Mouse (Mus musculus) B cell, adult 62 days (primary cell): ENCODE measurements around the gene Dkkl1. TPM values are rescaled to one million over a fixed set of nuclear protein-coding genes. Genes with fewer than 3 reads are reported as not detected.

Experiments
- total RNA-seq: library from RNA; stranded (reverse); gene quantifications from 4 replicates; pipeline ENCODE4 v1.2.4, GENCODE M21; 2023

Dkkl1 gene
- total RNA-seq = 0.86 to 2.6 TPM (median 1.2 TPM) in 3 of 4 replicates, not detected in the other

DNA sequence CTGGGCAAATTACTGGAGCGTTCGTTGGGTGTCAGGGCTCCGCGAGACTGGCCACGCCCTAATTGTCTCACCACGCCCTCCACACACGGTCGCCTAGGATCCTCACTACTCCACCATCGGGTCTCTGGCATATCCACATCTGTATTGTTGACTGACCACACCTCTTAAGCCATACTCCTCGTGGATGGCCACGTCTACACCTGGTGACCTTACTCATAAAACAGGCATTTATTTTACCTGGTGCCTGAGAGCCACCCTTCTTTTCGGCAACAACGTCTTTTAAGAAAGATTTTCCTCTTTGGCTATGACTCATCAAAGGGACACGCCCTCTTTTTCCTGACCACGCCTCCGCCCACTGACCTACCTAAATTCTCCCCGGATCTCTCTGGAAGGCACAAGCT lies at the start of gene Dkkl1:
Gene Dkkl1 (minus strand): TSS at position 297 of the 401 bp plus-strand sequence.

GRCm38 (mm10) chr7:45240633-45241388 lies 28.9 kb upstream of the Dkkl1 start, which contains the start of gene Slc6a16:
Gene Slc6a16, plus strand, starts transcription at chr7:45241085.

DNA sequence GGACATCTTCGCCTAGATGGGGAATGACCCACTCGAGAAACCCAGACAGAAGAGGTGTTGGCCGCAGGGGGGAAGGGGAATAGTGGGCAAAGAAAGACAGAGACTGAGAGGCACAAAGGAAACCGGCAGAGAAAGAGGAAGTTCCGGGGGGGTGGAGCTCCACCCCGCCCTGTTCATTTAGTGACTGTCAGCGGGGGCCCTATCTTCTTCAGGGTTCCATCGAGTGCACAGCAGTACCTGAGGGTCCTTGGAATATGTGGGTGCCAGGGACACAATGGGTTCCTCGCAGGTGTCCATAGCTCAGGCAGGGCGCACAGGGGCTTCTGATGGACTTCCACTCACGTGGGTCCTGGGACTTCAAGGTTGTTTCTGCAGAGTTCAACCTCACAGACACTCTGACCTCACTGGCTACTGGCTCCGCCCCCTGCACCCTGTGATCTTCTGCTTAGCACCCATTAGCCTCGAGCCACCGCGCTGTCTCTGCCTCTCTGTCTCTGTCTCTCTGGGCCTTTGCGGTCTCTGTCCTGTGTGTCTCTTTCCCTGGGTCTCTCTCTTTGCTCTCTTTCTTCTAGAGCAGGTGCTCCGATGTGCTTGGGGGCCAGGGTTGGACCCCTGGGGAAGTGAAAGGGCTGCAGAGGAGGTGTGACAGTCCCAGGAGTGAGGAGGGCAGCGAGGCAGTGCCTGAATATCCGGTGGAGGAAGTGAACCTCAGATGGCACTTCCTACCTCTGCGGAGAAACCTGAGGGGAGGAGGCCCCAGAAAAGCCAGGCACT lies 27.0 kb upstream of the Dkkl1 start, which contains the start of gene Cd37:
Gene Cd37 (minus strand): TSS at position 393 of the 774 bp plus-strand sequence.

DNA sequence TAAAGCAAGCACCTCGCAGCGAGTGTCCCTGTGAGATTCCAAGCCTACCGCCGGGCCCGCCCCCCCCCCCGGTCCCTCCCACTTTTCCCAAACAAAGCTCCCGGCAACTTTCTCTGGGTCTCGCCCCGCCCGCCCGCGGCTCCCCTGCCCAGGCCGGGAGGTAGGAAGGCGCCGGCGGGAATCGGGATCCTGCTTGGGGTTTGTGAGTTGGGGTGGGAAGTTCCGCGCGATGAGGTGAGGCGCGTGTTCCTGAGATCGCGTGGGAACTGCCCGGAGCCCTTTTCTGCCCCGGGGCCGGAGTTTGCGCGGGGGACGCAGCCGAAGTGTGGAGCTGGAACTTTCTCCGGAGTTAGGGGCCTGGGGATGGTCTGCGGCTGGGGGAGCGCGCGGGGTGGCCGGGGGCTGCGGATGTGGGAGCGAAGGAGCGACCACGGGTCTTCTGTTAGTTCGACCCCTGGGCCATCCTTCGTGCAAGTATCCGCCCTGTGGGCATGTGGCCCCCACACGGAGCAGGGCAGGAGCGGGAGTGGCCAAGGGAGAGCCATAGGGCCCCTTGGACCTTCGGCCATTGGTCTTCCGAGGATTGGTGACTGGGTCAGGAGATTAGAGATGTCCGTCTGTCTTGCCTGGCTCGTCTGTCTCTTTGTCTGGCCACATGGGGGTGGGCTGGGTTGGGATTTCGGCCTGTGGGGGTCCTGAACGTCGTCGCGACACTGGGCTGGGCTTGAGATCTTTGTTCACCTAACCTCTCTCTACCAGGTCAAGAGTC lies 3.9 kb upstream of the Dkkl1 start, which contains the start of gene Tead2:
Gene Tead2 (plus strand): TSS at position 81 of the 769 bp plus-strand sequence.

GRCm38 (mm10) chr7:45204380-45205143 lies 7.4 kb downstream of the Dkkl1 start, which contains the start of gene Ccdc155:
Gene Ccdc155, minus strand, starts transcription at chr7:45204892.

GRCm38 (mm10) chr7:45180896-45181477 lies 31.0 kb downstream of the Dkkl1 start, which contains the start of gene Pth2:
Gene Pth2, plus strand, starts transcription at chr7:45180995.

GRCm38 (mm10) chr7:45179469-45179868 lies 32.5 kb downstream of the Dkkl1 start, which contains the start of gene Gfy:
Gene Gfy, minus strand, starts transcription at chr7:45179569.

DNA sequence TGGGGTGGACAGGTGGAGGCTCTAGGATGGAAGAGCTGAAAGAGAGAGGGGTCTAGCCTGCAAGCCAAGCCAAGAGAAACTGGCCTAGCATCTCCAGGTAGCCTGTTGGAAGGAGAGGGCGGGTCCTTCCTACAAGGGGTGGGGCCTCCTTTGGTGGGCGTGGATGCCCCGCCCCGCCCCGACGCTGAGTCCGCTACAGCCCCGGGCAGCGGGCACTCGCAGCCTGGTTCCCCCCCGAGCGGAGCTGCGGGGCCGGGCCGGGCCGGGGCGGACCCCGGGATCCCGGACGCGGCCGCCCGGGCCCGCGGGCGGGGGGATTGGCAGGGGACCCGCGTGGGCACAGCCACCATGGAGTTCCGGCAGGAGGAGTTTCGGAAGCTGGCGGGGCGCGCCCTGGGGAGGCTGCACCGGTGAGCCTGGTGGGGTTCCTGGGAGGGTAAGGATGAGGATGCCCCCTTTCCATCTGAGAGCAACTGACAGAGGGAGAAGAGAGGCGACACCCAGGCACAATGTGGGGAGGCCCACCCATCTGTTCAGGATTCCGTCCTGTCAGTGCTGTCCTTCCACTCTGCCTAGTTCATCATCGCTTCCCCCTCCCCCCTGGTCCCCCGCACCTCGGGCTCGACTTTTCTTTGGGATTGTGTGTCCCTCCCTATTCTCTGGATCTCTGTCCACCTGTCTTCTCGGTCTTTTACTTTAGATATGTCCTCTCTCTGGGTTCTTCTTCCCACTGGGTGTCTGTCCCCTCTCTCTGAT lies 48.0 kb downstream of the Dkkl1 start, which contains the start of gene Slc17a7:
Gene Slc17a7 (plus strand): TSS at position 215 of the 756 bp plus-strand sequence.

Other genes starting within 250 kb of the Dkkl1 start
- gene Cpt1c, start 237.3 kb downstream of the Dkkl1 start, total RNA-seq = 0.60 TPM in 1 of 4 replicates, not detected in the others
- gene Prmt1, start 225.6 kb downstream of the Dkkl1 start, total RNA-seq = 144 to 150 TPM (median 149 TPM) in 4 replicates
- 149 to 182 TPM (median 160 TPM) in 4 replicates for gene Irf3, start 214.5 kb downstream of the Dkkl1 start, total RNA-seq
- gene Bcl2l12, start 213.4 kb downstream of the Dkkl1 start, total RNA-seq = 31.3 to 35.1 TPM (median 34.3 TPM) in 4 replicates
- 92.2 to 102 TPM (median 101 TPM) in 4 replicates for gene Scaf1, start 195.8 kb downstream of the Dkkl1 start, total RNA-seq
- 13.1 to 16.8 TPM (median 14.4 TPM) in 4 replicates for gene Rras, start 194.2 kb downstream of the Dkkl1 start, total RNA-seq
- 69.9 to 75.6 TPM (median 73.7 TPM) in 4 replicates for gene Prr12, start 159.3 kb downstream of the Dkkl1 start, total RNA-seq
- 51.4 to 59.1 TPM (median 57.5 TPM) in 4 replicates for gene Nosip, start 149.7 kb downstream of the Dkkl1 start, total RNA-seq
- 2.5 to 3.6 TPM (median 3.0 TPM) in 4 replicates for gene Prrg2, start 149.5 kb downstream of the Dkkl1 start, total RNA-seq
- gene Rcn3, start 119.9 kb downstream of the Dkkl1 start, total RNA-seq = 2.1 to 5.0 TPM (median 2.8 TPM) in 4 replicates
- 27.9 to 34.9 TPM (median 30.5 TPM) in 4 replicates for gene Fcgrt, start 108.3 kb downstream of the Dkkl1 start, total RNA-seq
- gene Rps11, start 87.7 kb downstream of the Dkkl1 start, total RNA-seq = 2,382 to 2,495 TPM (median 2,446 TPM) in 4 replicates
- 4,153 to 4,573 TPM (median 4,453 TPM) in 4 replicates for gene Rpl13a, start 83.4 kb downstream of the Dkkl1 start, total RNA-seq
- not detected in 4 replicates for gene Gm45713, start 75.9 kb downstream of the Dkkl1 start, total RNA-seq
- 65.5 to 79.4 TPM (median 71.3 TPM) in 4 replicates for gene Flt3l, start 75.7 kb downstream of the Dkkl1 start, total RNA-seq
- gene Pih1d1, start 57.8 kb downstream of the Dkkl1 start, total RNA-seq = 40.9 to 53.7 TPM (median 42.8 TPM) in 4 replicates
- 104 to 117 TPM (median 113 TPM) in 4 replicates for gene Aldh16a1, start 57.6 kb downstream of the Dkkl1 start, total RNA-seq
- not detected in 4 replicates for gene Slc17a7, start 48.2 kb downstream of the Dkkl1 start, total RNA-seq
- not detected in 4 replicates for gene Gfy, start 32.6 kb downstream of the Dkkl1 start, total RNA-seq
- gene Pth2, start 31.2 kb downstream of the Dkkl1 start, total RNA-seq = not detected in 4 replicates
- gene Ccdc155, start 7.3 kb downstream of the Dkkl1 start, total RNA-seq = 0.33 to 1.3 TPM (median 0.63 TPM) in 4 replicates
- not detected in 4 replicates for gene Tead2, start 3.6 kb upstream of the Dkkl1 start, total RNA-seq
- 1,712 to 1,809 TPM (median 1,728 TPM) in 4 replicates for gene Cd37, start 27.0 kb upstream of the Dkkl1 start, total RNA-seq
- gene Slc6a16, start 28.9 kb upstream of the Dkkl1 start, total RNA-seq = not detected in 4 replicates
- 0.95 to 1.4 TPM (median 0.98 TPM) in 3 of 4 replicates, not detected in the other for gene Slc6a21, start 65.4 kb upstream of the Dkkl1 start, total RNA-seq
- 10.6 to 12.8 TPM (median 11.5 TPM) in 4 replicates for gene Trpm4, start 121.6 kb upstream of the Dkkl1 start, total RNA-seq
- gene Hrc, start 123.1 kb upstream of the Dkkl1 start, total RNA-seq = not detected in 4 replicates
- 0.21 to 0.47 TPM (median 0.43 TPM) in 3 of 4 replicates, not detected in the other for gene Ppfia3, start 154.9 kb upstream of the Dkkl1 start, total RNA-seq
- 1.8 to 2.4 TPM in 2 of 4 replicates, not detected in the others for gene Lin7b, start 158.4 kb upstream of the Dkkl1 start, total RNA-seq
- 589 to 644 TPM (median 622 TPM) in 4 replicates for gene Snrnp70, start 183.6 kb upstream of the Dkkl1 start, total RNA-seq
- not detected in 4 replicates for gene Kcna7, start 193.5 kb upstream of the Dkkl1 start, total RNA-seq
- not detected in 4 replicates for gene Ntf5, start 201.5 kb upstream of the Dkkl1 start, total RNA-seq
- not detected in 4 replicates for gene Lhb, start 208.7 kb upstream of the Dkkl1 start, total RNA-seq
- gene Gys1, start 222.7 kb upstream of the Dkkl1 start, total RNA-seq = 15.2 to 18.0 TPM (median 16.1 TPM) in 4 replicates
- 40.7 to 51.8 TPM (median 44.5 TPM) in 4 replicates for gene Ruvbl2, start 225.9 kb upstream of the Dkkl1 start, total RNA-seq
- gene Ftl1, start 247.7 kb upstream of the Dkkl1 start, total RNA-seq = 663 to 714 TPM (median 691 TPM) in 4 replicates